Mouse (Mus musculus) bone marrow, adult 2 months (tissue): ENCODE measurements around the gene Zfp433.
"Not testable (repeated sequence)": the region's sequence is repeated elsewhere in the genome, so short reads cannot be mapped to it uniquely, and the experiment has no call there.

ENCODE experiments used
- CTCF ChIP-seq: fragments of 200-500 bp; IDR thresholded peaks from 2 replicates; pipeline ENCODE4 v1.5.1; 2011; ENCODE audit warnings: low read length, control low read depth; ENCODE audit not compliant: control insufficient read depth, insufficient read depth
- POLR2A ChIP-seq: fragments of 200-500 bp; IDR thresholded peaks from 2 replicates; pipeline ENCODE4 v1.6.1; 2011; ENCODE audit warnings: low read depth, mild to moderate bottlenecking, control low read depth, low read length, borderline replicate concordance; ENCODE audit not compliant: control insufficient read depth

DNA sequence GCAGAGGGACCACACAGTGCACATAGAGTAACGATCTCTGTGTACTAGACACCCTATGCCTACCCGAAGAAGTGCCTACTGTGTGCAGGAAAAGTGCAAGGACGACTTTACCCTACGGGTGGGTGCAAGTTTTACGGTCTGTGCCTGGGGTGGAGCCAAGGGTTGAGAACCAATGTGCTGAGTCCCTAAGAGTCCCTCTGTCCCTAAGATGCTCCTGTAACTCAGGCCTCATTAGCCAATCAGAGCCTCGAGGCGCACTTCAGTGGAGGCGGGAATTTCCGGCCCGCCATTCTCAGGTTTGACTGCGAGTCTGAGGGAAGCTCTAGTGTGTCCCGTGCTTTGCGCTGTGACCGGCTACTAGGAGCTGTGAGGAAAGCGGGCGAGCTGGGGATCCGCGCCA is 17.5 kb upstream of the Zfp433 start:
- not testable (repeated sequence) for TF ChIP-seq CTCF, POLR2A
